Mouse (Mus musculus): ENCODE results near the gene Rps8. TPM values are rescaled to one million over a fixed set of nuclear protein-coding genes. Genes with fewer than 3 reads are reported as not detected.

Gene Rps8
- total and polyA plus RNA-seq, 3 experiments: 1,132 to 5,186 (median 1,156) TPM

DNA sequence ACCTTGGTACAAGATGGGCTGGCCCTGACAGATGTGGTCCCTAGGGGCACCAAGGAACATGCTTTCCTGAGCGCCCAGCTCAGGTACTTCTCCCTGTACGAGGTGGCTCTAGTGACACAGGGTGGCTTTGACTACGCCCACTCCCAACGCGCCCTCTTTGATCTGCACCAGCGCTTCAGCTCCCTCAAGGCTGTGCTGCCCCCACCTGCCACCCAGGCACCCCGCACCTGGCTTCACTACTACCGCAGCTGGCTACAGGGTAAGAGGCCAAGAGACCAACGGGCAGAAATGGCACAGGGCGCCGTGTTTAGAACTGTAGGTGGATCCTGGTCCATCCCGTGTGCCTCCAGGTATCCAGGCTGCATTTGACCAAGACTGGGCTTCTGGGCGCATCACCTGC, 45.8 kb downstream of the Rps8 start:
- Histone ChIP-seq H3K27ac (ENCODE audit: control insufficient read depth, low read depth, low read length) (no peak overlapping the region), H3K9ac (ENCODE audit: control insufficient read depth, low read depth, low read length, poor library complexity, severe bottlenecking) (no peak overlapping the region)
- no peak for DNase-seq (ENCODE audit: low read depth, low spot score)

DNA sequence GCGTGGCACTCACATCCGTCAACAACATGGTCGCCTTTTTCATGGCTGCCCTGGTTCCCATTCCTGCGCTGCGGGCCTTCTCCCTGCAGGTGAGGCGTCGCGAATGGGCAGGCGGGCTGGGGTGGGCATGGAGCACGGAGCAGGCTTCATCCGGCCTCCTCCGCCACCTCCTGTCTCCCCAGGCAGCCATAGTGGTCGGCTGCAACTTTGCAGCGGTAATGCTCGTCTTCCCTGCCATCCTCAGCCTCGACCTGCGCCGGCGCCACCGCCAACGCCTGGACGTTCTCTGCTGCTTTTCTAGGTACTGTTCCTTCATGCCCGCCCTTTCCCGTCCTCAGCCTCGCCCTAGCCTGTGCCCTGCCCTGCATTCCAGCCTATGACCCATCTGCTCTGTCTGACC, 46.7 kb downstream of the Rps8 start:
- no peaks in the 10 kb centered on the region for H3K27me3 ChIP-seq (ENCODE audit: control insufficient read depth in 1 of 2, insufficient read depth in 2 of 2, low read length in 2 of 2)
- DNase-seq (ENCODE audit: low read depth, low spot score): no peak
- TF ChIP-seq MAZ (IDR thresholded peaks at IDR 0.05; ENCODE audit: low read depth, low read length) (no peak), JUND (IDR thresholded peaks at IDR 0.05; ENCODE audit: low read depth, low read length) (no peak), NELFE (IDR thresholded peaks at IDR 0.05; ENCODE audit: low read depth, low read length) (no peak), MYC (IDR thresholded peaks at IDR 0.05; ENCODE audit: low read depth, low read length) (no peak), TCF12 (IDR thresholded peaks at IDR 0.05; ENCODE audit: low read depth, low read length) (no peak), POLR2AphosphoS2 (IDR thresholded peaks at IDR 0.05; ENCODE audit: low read length) (no peak), MEF2A (IDR thresholded peaks at IDR 0.05; ENCODE audit: extremely low read depth, insufficient replicate concordance, low read depth, low read length, poor library complexity, severe bottlenecking) (no peak), CHD2 (IDR thresholded peaks at IDR 0.05; ENCODE audit: low read length) (no peak), TBP (IDR thresholded peaks at IDR 0.05; ENCODE audit: low read depth, low read length) (no peak), CTCF (IDR thresholded peaks at IDR 0.05 in 2 of 3, conservative IDR thresholded peaks at IDR 0.05 in 1 of 3; ENCODE audit: control insufficient read depth in 1 of 3, insufficient read depth in 1 of 3, low read depth in 2 of 3, low read length in 3 of 3, poor library complexity in 1 of 3, severe bottlenecking in 1 of 3) (no peak)
- no peak overlapping the region for H3K27ac ChIP-seq (ENCODE audit: control insufficient read depth, low read depth, low read length)
- H3K9me3 ChIP-seq (replicated peaks; ENCODE audit: insufficient read depth, low read length): no peaks in the 10 kb centered on the region
- no peaks in the 10 kb centered on the region for H3K36me3 ChIP-seq (ENCODE audit: control insufficient read depth in 1 of 2, insufficient read depth in 2 of 2, low read length in 2 of 2)
- no peaks in the 10 kb centered on the region for H3K79me2 ChIP-seq (ENCODE audit: control insufficient read depth, insufficient read depth, low read length, poor library complexity)
- no peak overlapping the region for H3K9ac ChIP-seq (ENCODE audit: control insufficient read depth, low read depth, low read length, poor library complexity, severe bottlenecking)
- H3K4me3 ChIP-seq (ENCODE audit: control insufficient read depth in 1 of 2, insufficient read depth in 1 of 2, low read depth in 2 of 2, low read length in 2 of 2): no peak overlapping the region
- H3K4me1 ChIP-seq (ENCODE audit: control insufficient read depth in 1 of 2, insufficient read depth in 2 of 2, low read length in 2 of 2): no peaks in the 10 kb centered on the region

More for the DNA sequence above, 45.8 kb downstream of the Rps8 start:
- Histone ChIP-seq H3K79me2 (ENCODE audit: control insufficient read depth, insufficient read depth, low read length, poor library complexity) (no peaks in the 10 kb centered on the region), H3K9me3 (replicated peaks; ENCODE audit: insufficient read depth, low read length) (no peaks in the 10 kb centered on the region), H3K4me1 (ENCODE audit: control insufficient read depth in 1 of 2, insufficient read depth in 2 of 2, low read length in 2 of 2) (no peaks in the 10 kb centered on the region), H3K27me3 (ENCODE audit: control insufficient read depth in 1 of 2, insufficient read depth in 2 of 2, low read length in 2 of 2) (no peaks in the 10 kb centered on the region), H3K4me3 (ENCODE audit: control insufficient read depth in 1 of 2, insufficient read depth in 1 of 2, low read depth in 2 of 2, low read length in 2 of 2) (no peak overlapping the region), H3K36me3 (ENCODE audit: control insufficient read depth in 1 of 2, insufficient read depth in 2 of 2, low read length in 2 of 2) (no peaks in the 10 kb centered on the region)
- TF ChIP-seq MAZ (IDR thresholded peaks at IDR 0.05; ENCODE audit: low read depth, low read length): no peak
- TF ChIP-seq GABPA (IDR thresholded peaks at IDR 0.05; ENCODE audit: low read depth, low read length): no peak
- no peak for TF ChIP-seq HCFC1 (IDR thresholded peaks at IDR 0.05; ENCODE audit: low read depth, low read length)
- no peak for TF ChIP-seq MEF2A (IDR thresholded peaks at IDR 0.05; ENCODE audit: extremely low read depth, insufficient replicate concordance, low read depth, low read length, poor library complexity, severe bottlenecking)
- no peak for TF ChIP-seq POLR2A (IDR thresholded peaks at IDR 0.05; ENCODE audit: control insufficient read depth in 1 of 2, insufficient read depth in 1 of 2, low read depth in 1 of 2, low read length in 2 of 2, poor library complexity in 1 of 2)
- TF ChIP-seq SIN3A (IDR thresholded peaks at IDR 0.05; ENCODE audit: low read length): no peak
- TF ChIP-seq RCOR1 (IDR thresholded peaks at IDR 0.05; ENCODE audit: low read depth, low read length): no peak
- TF ChIP-seq MAFK (IDR thresholded peaks at IDR 0.05; ENCODE audit: borderline replicate concordance, low read depth, low read length): no peak
- TF ChIP-seq EP300 (IDR thresholded peaks at IDR 0.05; ENCODE audit: low read depth in 1 of 2, low read length in 2 of 2): no peak
- TF ChIP-seq MYC (IDR thresholded peaks at IDR 0.05; ENCODE audit: low read depth, low read length): no peak
- no peak for TF ChIP-seq CHD1 (IDR thresholded peaks at IDR 0.05; ENCODE audit: low read depth, low read length)
- TF ChIP-seq ZMIZ1 (IDR thresholded peaks at IDR 0.05; ENCODE audit: low read depth, low read length): no peak
- no peak for TF ChIP-seq POLR2AphosphoS2 (IDR thresholded peaks at IDR 0.05; ENCODE audit: low read length)
- TF ChIP-seq ZC3H11A (IDR thresholded peaks at IDR 0.05; ENCODE audit: low read depth, low read length): no peak
- TF ChIP-seq POLR2AphosphoS5 (IDR thresholded peaks at IDR 0.05; ENCODE audit: borderline replicate concordance, low read depth, low read length): no peak

Measured in MEL (cell line).